Mouse (Mus musculus) olfactory bulb, adult 2 months (tissue): ENCODE data around the gene Prkn. TPM values are rescaled to one million over a fixed set of nuclear protein-coding genes. Genes with fewer than 3 reads are reported as not detected.

Source experiments
- H3K27ac ChIP-seq: fragments of 200-500 bp; 2 replicates; pipeline ENCODE4 v1.5.1; 2012; ENCODE audit warnings: low read depth, low read length; ENCODE audit not compliant: insufficient read depth
- H3K4me1 ChIP-seq: fragments of 200-500 bp; 2 replicates; pipeline ENCODE4 v1.6.1; 2012; ENCODE audit warnings: low read length; ENCODE audit not compliant: control insufficient read depth, insufficient read depth
- H3K4me3 ChIP-seq: fragments of 200-500 bp; 2 replicates; pipeline ENCODE4 v1.5.1; 2012; ENCODE audit warnings: mild to moderate bottlenecking, low read depth, low read length, moderate library complexity; ENCODE audit not compliant: insufficient read depth
- CTCF ChIP-seq: fragments of 200-500 bp; IDR thresholded peaks from 2 replicates; pipeline ENCODE4 v1.5.1; 2012; ENCODE audit warnings: low read depth, mild to moderate bottlenecking, low read length, moderate library complexity; ENCODE audit not compliant: insufficient read depth
- POLR2A ChIP-seq: fragments of 200-500 bp; IDR thresholded peaks from 2 replicates; pipeline ENCODE4 v1.6.1; 2012; ENCODE audit warnings: mild to moderate bottlenecking, low read depth, low read length, moderate library complexity; ENCODE audit not compliant: insufficient read depth
- WGBS: fragments of 180-500 bp; shearing (Covaris S2); methylation state at CpG from one replicate; pipeline ENCODE4 v1.1.7; 2018; 5-methylcytosine and 5-hydroxymethylcytosine counted together
- polyA plus RNA-seq: library from polyadenylated mRNA; stranded (reverse); fragments of >200 nt; gene quantifications from 2 replicates; pipeline ENCODE4 v1.2.4, GENCODE M21; 2012; ENCODE audit warnings: low replicate concordance; ENCODE audit not compliant: missing spikeins, insufficient read depth, insufficient read length

Gene Prkn
- polyA plus RNA-seq, 1 experiment: not detected

DNA sequence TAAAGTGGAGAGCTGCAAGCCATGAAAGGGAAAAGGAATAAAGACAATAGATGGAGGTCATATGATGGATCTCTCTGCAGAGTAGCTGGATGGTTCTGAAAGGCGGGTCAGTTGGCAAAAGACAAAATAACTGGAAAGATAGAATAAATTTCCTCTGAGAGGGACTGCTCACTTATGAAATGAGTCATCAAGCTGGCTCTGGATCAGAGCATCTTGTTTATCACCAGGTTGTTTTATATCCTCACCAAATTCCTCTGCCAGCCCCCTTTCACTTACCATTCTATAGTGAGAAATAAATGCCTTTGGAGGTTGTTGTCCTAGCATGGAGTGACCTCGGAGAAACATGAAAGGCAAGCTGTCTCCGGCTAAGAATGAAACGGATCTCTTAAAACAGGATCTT, 371.4 kb downstream of the Prkn start:
- Histone ChIP-seq H3K4me1 (no peaks in the 10 kb centered on the region), H3K27ac (no peak overlapping the region), H3K4me3 (no peak overlapping the region)
- TF ChIP-seq CTCF (no peak), POLR2A (no peak)
- 68% methylated on average over 4 of the region's 4 CpGs for WGBS

DNA sequence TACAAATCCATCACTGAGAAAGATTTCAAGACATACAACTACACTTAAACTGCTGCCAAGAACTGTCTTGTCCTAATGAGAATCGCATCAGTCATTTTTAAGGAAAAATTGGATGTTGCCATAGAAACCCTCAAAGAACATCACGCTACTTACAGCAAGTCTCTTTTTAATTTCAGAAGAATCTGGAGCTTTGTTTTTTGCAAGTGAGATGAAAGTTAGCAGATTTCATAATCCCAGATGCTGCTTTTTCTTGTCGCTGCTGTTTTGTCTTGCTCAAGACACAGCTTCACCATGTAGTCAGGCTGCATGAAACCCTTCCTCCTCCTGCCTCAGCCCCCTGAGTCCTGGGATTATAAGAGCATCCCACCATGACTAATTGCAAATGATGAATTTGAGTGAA, 373.5 kb downstream of the Prkn start:
- no peak overlapping the region for H3K27ac ChIP-seq
- TF ChIP-seq POLR2A: no peak
- TF ChIP-seq CTCF: no peak
- 90% methylated on average over 3 of the region's 3 CpGs for WGBS
- no peak overlapping the region for H3K4me3 ChIP-seq
- no peaks in the 10 kb centered on the region for H3K4me1 ChIP-seq

DNA sequence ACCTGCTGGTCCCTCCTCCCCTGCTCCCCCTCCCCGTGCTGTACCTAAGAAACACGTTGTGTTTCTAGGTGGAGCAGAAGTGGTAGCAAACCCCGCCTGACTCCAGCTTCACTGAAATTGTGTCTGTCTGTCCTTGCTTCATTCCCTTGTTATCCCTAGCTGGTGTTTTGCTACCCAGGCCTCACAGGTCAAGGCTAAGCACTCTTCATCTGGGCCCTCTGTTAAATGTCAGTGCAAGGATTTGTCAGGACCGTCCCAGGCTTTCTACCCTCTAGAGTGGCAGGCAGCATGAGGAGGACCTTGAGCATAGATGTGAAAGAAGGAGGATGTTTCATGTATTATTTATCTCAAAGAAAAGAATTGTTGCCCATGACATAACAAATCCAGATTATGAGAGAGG, 388.8 kb downstream of the Prkn start:
- no peak overlapping the region for H3K27ac ChIP-seq
- 0 out of 2 replicates have a peak, but pooled peaks cover 2% of the 10 kb centered on the region for H3K4me1 ChIP-seq
- no peak overlapping the region for H3K4me3 ChIP-seq
- 91% methylated on average over 4 of the region's 4 CpGs for WGBS
- TF ChIP-seq CTCF: no peak
- no peak for TF ChIP-seq POLR2A

DNA sequence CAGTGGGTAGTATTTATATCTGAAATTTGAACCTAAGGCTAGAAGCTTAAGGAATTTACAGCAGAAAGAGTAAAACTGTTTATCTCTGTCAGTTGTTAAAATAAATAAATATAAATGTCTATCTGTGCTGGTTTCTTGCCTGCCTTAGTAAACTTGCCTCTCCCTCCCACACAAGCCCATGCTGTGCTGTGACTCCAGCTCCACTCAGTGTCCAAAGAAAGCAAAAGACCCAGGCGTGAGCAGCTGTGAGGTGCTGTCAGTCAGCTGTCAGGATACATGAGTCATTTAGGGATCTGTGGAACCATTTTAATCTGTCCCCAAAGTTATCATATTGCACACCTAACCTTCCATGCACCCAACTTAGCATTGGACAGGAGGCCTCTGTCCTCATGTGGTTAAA, 389.2 kb downstream of the Prkn start:
- H3K27ac ChIP-seq: no peak overlapping the region
- no peak overlapping the region for H3K4me3 ChIP-seq
- WGBS: 64% methylated on average over 1 of the region's 1 CpGs
- TF ChIP-seq CTCF: no peak
- H3K4me1 ChIP-seq: 0 out of 2 replicates have a peak, but pooled peaks cover 2% of the 10 kb centered on the region

DNA sequence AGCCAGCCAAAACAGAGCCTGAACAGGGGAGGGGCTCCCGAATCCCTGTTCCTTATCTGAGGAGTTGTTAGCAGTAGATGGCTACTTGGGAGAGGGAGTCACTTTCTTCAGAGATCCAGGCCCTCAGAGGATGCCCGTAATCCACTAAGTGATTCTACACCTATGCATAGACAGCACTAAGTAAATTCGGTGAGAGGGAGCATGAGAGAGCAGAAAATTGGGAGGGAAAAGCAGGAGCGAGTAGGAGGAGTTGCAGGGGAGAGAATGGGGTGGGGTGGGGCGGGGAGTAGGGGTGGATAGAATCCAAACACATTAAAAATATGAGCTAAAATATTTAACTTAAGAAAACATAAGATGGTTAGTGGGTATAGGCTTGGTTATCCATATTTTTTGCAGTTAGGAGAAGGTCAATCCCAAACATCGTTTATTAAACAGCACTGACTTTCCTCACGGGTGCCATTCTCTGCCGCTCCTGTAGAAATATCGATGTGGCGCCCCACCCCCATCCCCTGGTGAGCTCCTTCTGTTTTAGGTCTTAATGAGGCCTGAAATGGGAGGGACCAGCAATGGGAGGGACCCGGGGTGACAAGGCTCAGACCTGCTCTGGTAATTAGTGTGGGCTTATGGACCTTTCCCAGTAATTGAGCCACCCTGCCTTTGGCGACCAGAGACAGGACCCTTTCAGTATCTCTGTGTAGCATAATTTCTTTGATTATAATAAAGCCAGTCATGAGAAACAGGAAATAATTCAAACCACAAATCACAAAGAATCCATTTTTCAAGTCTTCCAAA, 390.6 kb downstream of the Prkn start:
- 46% methylated on average over 12 of the region's 12 CpGs for WGBS
- Histone ChIP-seq H3K4me3 (no peak overlapping the region), H3K27ac (no peak overlapping the region), H3K4me1 (0 out of 2 replicates have a peak, but pooled peaks cover 2% of the 10 kb centered on the region)
- TF ChIP-seq POLR2A: no peak
- TF ChIP-seq CTCF: no peak

DNA sequence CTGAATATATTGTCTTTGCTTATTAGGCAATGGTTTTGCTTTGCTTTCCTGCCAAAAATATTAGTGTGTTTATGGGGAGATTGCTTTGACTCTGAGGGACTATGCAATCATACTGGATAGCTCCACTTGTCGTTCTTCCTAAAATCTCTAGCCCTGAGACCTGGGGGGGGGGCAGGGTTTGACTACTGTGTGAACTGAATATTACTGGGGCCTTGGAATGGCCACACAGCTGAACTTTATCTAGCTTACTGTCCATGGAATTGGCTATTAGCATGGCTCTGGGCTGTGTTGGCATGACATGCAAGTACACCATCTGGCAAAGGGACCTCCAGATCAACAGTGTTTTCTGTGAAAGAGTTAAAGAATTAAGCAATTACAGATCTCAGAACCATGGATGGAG, 395.1 kb downstream of the Prkn start:
- Histone ChIP-seq H3K4me1 (0 out of 2 replicates have a peak, but pooled peaks cover 2% of the 10 kb centered on the region), H3K4me3 (no peak overlapping the region), H3K27ac (no peak overlapping the region)
- TF ChIP-seq POLR2A: no peak
- TF ChIP-seq CTCF: no peak
- WGBS: 76% methylated on average over 1 of the region's 1 CpGs

DNA sequence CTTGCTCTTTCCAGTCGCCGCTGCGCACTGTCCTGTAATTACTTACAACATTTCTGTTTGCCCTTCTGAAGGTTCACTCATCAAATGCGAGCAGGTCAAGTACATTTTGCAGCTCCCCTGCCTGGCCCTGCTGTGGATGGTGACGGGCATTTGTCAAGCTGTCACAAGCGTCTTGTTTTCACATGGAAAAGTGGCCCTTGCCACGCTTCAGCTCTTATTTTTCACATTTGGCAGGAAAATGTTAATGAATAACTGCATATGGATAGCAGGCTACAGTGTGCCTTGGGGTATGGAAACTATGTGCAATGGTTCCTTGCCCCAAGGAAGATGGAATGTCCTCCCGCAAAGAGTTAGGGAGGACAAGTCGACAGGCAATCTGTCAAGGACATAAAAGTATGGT, 404.9 kb downstream of the Prkn start:
- 90% methylated on average over 9 of the region's 9 CpGs for WGBS
- no peak overlapping the region for H3K4me3 ChIP-seq

DNA sequence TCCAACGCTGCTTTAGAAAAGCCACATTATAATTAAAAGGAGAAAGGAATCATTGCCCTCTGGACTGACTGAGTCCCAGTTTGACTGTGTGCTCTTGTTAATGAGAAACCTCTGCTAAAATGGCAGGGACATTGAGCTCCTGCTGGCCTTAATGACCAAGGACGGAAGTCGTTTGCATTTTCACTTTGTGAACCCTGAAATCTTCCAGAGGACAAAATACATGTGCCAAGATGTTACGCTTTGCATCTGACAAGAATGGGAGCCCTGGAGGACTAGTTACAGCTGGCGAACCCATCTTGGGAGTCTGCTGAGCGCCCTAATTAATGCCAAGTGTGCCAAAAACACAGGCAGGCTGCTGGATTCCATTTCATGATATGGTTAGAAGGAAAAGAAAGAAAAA, 409.0 kb downstream of the Prkn start:
- 27% methylated on average over 6 of the region's 6 CpGs for WGBS
- Histone ChIP-seq H3K4me1 (0 out of 2 replicates have a peak, but pooled peaks cover 2% of the 10 kb centered on the region), H3K4me3 (no peak overlapping the region), H3K27ac (0 out of 2 replicates have a peak overlapping the region, but pooled peaks have one; percentile 7)
- TF ChIP-seq CTCF (no peak), POLR2A (no peak)

More for the DNA sequence above, 404.9 kb downstream of the Prkn start:
- 0 out of 2 replicates have a peak, but pooled peaks cover 2% of the 10 kb centered on the region for H3K4me1 ChIP-seq
- TF ChIP-seq POLR2A (no peak), CTCF (no peak)
- no peak overlapping the region for H3K27ac ChIP-seq

DNA sequence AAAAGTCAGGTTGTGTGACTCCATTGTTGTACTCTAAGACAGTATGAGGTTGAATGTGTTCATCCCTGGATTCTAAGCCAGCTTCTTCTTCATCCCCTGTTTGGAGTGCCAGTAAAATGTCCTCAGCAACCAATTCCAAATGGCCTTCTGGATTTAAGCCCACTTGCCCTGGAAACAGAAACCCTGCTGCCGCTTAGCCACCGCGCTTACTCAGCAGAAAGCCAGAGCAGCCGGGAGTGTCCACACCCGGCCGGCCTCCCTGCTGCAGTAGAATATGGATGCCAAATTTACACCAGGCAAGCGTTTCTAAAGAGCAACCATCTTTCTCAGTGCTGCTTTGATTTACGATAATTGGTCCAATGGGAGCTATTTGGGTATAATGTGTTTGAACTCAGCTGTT, 420.5 kb downstream of the Prkn start:
- no peak overlapping the region for H3K4me3 ChIP-seq
- no peak overlapping the region for H3K27ac ChIP-seq
- TF ChIP-seq CTCF: no peak
- no peak for TF ChIP-seq POLR2A
- WGBS: 68% methylated on average over 8 of the region's 8 CpGs
- no peaks in the 10 kb centered on the region; the same call in 1 of the 2 replicates for H3K4me1 ChIP-seq
